Comparison of ENCODE assay signal across 24 mouse cellular contexts in the genomic region with DNA sequence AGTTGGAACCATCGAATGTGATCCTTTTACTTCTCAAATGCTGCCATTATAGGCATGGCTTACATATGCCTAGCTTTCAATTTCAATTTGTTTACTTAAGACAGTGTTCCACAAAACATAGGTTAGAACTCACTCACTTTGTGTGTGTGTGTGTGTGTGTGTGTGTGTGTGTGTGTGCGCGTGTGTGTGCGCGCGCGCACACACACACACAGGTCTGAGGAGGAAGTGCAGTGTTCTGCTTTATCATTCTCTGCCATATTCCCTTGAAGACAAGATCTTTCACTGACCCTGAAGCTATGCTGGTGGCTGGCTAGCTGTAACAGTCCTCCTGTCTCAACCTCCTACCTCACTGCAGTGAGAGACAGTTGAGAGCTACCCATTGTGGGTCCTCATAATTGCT. TPM values are rescaled to one million over a fixed set of nuclear protein-coding genes. Genes with fewer than 3 reads are reported as not detected.
DNase-seq lines count a peak whose midpoint lies in the region; ATAC-seq and TF ChIP-seq lines count a peak whose summit lies in the region.
"Had no signal": no experiment of that assay in that cellular context is flagged by ENCODE, and none has a peak within 500 bp of the region (broad histone marks: within the 10 kb centered on the region; RNA-seq: fewer than 3 reads in every experiment).

No protein-coding gene starts in this region.

- H3K4me3 ChIP-seq in spleen, adult 2 months (ENCODE audit: extremely low read depth, insufficient read depth, insufficient read length), result 0 out of 2 replicates have a peak overlapping the region, but pooled peaks have one; percentile 13
- no peak overlapping the region for H3K4me3 ChIP-seq in forebrain, embryonic 14.5 days (ENCODE audit: low read depth, low read length)
- H3K4me3 ChIP-seq: embryonic facial prominence, embryonic 13.5 days; limb, embryonic 15.5 days; midbrain, embryonic 12.5 days; neural tube, embryonic 15.5 days had no signal

- DNase-seq in spleen, adult 2 months (ENCODE audit: low read depth in 1 of 2, low spot score in 2 of 2), result no peak
- DNase-seq in spleen, adult 12 weeks (ENCODE audit: low spot score), result no peak
- DNase-seq in kidney, postnatal 10 days, result no peak
- DNase-seq in forebrain, embryonic 14.5 days (ENCODE audit: low spot score), result no peak
- no peak for DNase-seq in testis, postnatal 10 days (ENCODE audit: low spot score)
- DNase-seq: adrenal gland, postnatal 25 days; cerebellum, adult 8-10 months; heart, postnatal 14 days; kidney, adult 9 months; lung, postnatal 14 days; right cerebral cortex, postnatal 4 days had no signal

- no peak overlapping the region; the same call in 1 of the 2 replicates for H3K9ac ChIP-seq in forebrain, embryonic 14.5 days (ENCODE audit: low read length)
- H3K9ac ChIP-seq: embryonic facial prominence, embryonic 13.5 days; limb, embryonic 15.5 days; midbrain, embryonic 12.5 days; neural tube, embryonic 15.5 days had no signal

- H3K27ac ChIP-seq in spleen, adult 2 months (ENCODE audit: insufficient read depth, low read length), result peak overlapping the region; percentile 33; the same call in 1 of the 2 replicates
- H3K27ac ChIP-seq in forebrain, embryonic 14.5 days (ENCODE audit: low read depth, low read length), result no peak overlapping the region
- H3K27ac ChIP-seq: embryonic facial prominence, embryonic 13.5 days; hindbrain, postnatal 0 days; limb, embryonic 15.5 days; midbrain, embryonic 12.5 days; neural tube, embryonic 15.5 days had no signal

- peaks cover 14% of the 10 kb centered on the region for H3K4me1 ChIP-seq in spleen, adult 2 months (ENCODE audit: control insufficient read depth, insufficient read depth, insufficient read length)
- peaks cover 19% of the 10 kb centered on the region for H3K4me1 ChIP-seq in forebrain, embryonic 14.5 days (ENCODE audit: control insufficient read depth, insufficient read depth, low read length)

- peak; percentile 13; the same call in 1 of the 2 replicates for ATAC-seq in common myeloid progenitor, adult 5-6 weeks (replicated peaks; ENCODE audit: low read depth, poor library complexity, severe bottlenecking)
- ATAC-seq in megakaryocyte, adult 5-6 weeks (ENCODE audit: poor library complexity, severe bottlenecking), result peak; percentile 22
- no peak for ATAC-seq in forebrain, embryonic 14.5 days
- ATAC-seq: hindbrain, postnatal 0 days had no signal

- no peak overlapping the region for H3K4me2 ChIP-seq in forebrain, embryonic 14.5 days (ENCODE audit: low read length)
- H3K4me2 ChIP-seq: embryonic facial prominence, embryonic 13.5 days; heart, embryonic 11.5 days; limb, embryonic 15.5 days; midbrain, embryonic 12.5 days; neural tube, embryonic 15.5 days had no signal

- 58% methylated on average over 7 of the region's 7 CpGs for WGBS in spleen, adult 2 months
- 94% methylated on average over 7 of the region's 7 CpGs for WGBS in forebrain, embryonic 14.5 days

- TF ChIP-seq CTCF in spleen, adult 2 months (IDR thresholded peaks at IDR 0.05; ENCODE audit: extremely low read depth, insufficient read depth, insufficient read length, insufficient replicate concordance), result no peak

- no peaks in the 10 kb centered on the region for H3K36me3 ChIP-seq in spleen, adult 2 months (ENCODE audit: control insufficient read depth, insufficient read depth, low read length)
- no peaks in the 10 kb centered on the region for H3K36me3 ChIP-seq in forebrain, embryonic 14.5 days (ENCODE audit: control insufficient read depth, insufficient read depth, low read length)
- H3K36me3 ChIP-seq: embryonic facial prominence, embryonic 13.5 days; limb, embryonic 15.5 days; midbrain, embryonic 12.5 days; neural tube, embryonic 15.5 days had no signal

- H3K27me3 ChIP-seq in spleen, adult 2 months (ENCODE audit: control insufficient read depth, insufficient read depth, low read length), result no peaks in the 10 kb centered on the region
- no peaks in the 10 kb centered on the region for H3K27me3 ChIP-seq in forebrain, embryonic 14.5 days (replicated peaks; ENCODE audit: control insufficient read depth, insufficient read depth, low read length)
- H3K27me3 ChIP-seq: embryonic facial prominence, embryonic 13.5 days; limb, embryonic 15.5 days; midbrain, embryonic 12.5 days; neural tube, embryonic 15.5 days had no signal

- no peak for TF ChIP-seq POLR2A in spleen, adult 2 months (IDR thresholded peaks at IDR 0.05; ENCODE audit: low read depth, low read length)

- H3K9me3 ChIP-seq in forebrain, embryonic 14.5 days (replicated peaks; ENCODE audit: control insufficient read depth, low read length), result no peaks in the 10 kb centered on the region
- H3K9me3 ChIP-seq: embryonic facial prominence, embryonic 13.5 days; limb, embryonic 15.5 days; midbrain, embryonic 12.5 days; neural tube, embryonic 15.5 days had no signal

RNA-seq across cellular contexts. Expression of a gene that starts 4.4 kb away (rescaled TPM):
- 29.5 and 35.7 TPM in 2 replicates for polyA plus RNA-seq in spleen, adult 2 months (2012; rRNA removed)
- 37.3 and 47.8 TPM in 2 replicates for total RNA-seq in common myeloid progenitor, adult 5-6 weeks (2017)
- 104 and 108 TPM in 2 replicates for total RNA-seq in megakaryocyte, adult 5-6 weeks (2015)
- 26.5 and 38.4 TPM in 2 replicates for total RNA-seq in megakaryocyte, adult 5-6 weeks (2017)
- 2.6 and 2.7 TPM in 2 replicates for polyA plus RNA-seq in forebrain, embryonic 14.5 days (2014; fragmentation: Nextera tagmentation; extraction: Ambion mirVana)

RNA-seq across cellular contexts. Expression of a gene that starts 51.4 kb away (rescaled TPM):
- polyA plus RNA-seq in spleen, adult 2 months (2012; rRNA removed), result 6.6 and 9.5 TPM in 2 replicates
- 8.7 and 12.3 TPM in 2 replicates for total RNA-seq in common myeloid progenitor, adult 5-6 weeks (2017)
- total RNA-seq in megakaryocyte, adult 5-6 weeks (2015), result 8.8 and 9.6 TPM in 2 replicates
- 13.7 and 13.9 TPM in 2 replicates for total RNA-seq in megakaryocyte, adult 5-6 weeks (2017)
- 21.6 and 22.2 TPM in 2 replicates for polyA plus RNA-seq in forebrain, embryonic 14.5 days (2014; fragmentation: Nextera tagmentation; extraction: Ambion mirVana)

RNA-seq across cellular contexts. Expression of a gene that starts 57.3 kb away (rescaled TPM):
- not detected in 2 replicates for polyA plus RNA-seq in spleen, adult 2 months (2012; rRNA removed)
- total RNA-seq in common myeloid progenitor, adult 5-6 weeks (2017), result 0.41 TPM in 1 of 2 replicates, not detected in the other
- total RNA-seq in megakaryocyte, adult 5-6 weeks (2015), result 0.20 TPM in 1 of 2 replicates, not detected in the other
- total RNA-seq in megakaryocyte, adult 5-6 weeks (2017), result not detected in 2 replicates
- polyA plus RNA-seq in forebrain, embryonic 14.5 days (2014; fragmentation: Nextera tagmentation; extraction: Ambion mirVana), result not detected in 2 replicates
- total RNA-seq: adrenal gland, postnatal 25 days; gastrocnemius, postnatal 4 days; heart, postnatal 14 days; hindbrain, postnatal 0 days; layer of hippocampus, postnatal 25 days; left cerebral cortex, postnatal 14 days had no signal
- polyA plus RNA-seq: embryonic facial prominence, embryonic 13.5 days; forebrain, embryonic 11.5 days; hindbrain, postnatal 0 days; large intestine, adult 2 months; limb, embryonic 15.5 days had no signal
